Mouse (Mus musculus) heart, adult 18-20 months (tissue): ENCODE results near the gene Gng2. TPM values are rescaled to one million over a fixed set of nuclear protein-coding genes. Genes with fewer than 3 reads are reported as not detected.
A peak's percentile ranks its signal among the peaks of the same experiment; 100 is the strongest.

Source experiments
- DNase-seq, 2 experiments: peaks; one replicate each; pipeline ENCODE4 v3.0.0; 2021 to 2022; ENCODE audit warnings: mixed read lengths in 1 of 2
- total RNA-seq, 2 experiments: library from RNA; stranded (reverse); gene quantifications; 2 replicates each; pipeline ENCODE4 v1.2.3; 2021

The Gng2 gene
- total RNA-seq, 2 experiments from 2014 or later = 11.1 to 12.6 TPM

DNA sequence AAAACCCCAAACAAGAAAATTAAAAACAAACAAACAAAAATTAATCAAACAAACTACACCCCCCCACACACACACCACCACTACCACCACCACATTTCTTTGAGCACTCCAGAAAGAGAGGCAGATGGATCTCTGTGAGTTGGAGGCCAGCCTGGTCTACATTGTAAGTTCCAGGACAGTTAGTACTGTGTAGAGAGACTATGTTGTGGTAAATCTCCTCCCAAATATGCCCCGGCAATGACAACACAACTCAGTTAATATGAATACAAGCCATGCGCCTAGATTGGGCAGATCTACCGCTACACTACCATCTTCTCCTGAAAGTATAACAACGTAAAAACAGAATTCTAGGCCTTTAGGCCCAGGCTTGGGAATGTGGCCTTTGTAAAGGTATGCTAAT, 117.1 kb downstream of the Gng2 start:
- DNase-seq = no peak

DNA sequence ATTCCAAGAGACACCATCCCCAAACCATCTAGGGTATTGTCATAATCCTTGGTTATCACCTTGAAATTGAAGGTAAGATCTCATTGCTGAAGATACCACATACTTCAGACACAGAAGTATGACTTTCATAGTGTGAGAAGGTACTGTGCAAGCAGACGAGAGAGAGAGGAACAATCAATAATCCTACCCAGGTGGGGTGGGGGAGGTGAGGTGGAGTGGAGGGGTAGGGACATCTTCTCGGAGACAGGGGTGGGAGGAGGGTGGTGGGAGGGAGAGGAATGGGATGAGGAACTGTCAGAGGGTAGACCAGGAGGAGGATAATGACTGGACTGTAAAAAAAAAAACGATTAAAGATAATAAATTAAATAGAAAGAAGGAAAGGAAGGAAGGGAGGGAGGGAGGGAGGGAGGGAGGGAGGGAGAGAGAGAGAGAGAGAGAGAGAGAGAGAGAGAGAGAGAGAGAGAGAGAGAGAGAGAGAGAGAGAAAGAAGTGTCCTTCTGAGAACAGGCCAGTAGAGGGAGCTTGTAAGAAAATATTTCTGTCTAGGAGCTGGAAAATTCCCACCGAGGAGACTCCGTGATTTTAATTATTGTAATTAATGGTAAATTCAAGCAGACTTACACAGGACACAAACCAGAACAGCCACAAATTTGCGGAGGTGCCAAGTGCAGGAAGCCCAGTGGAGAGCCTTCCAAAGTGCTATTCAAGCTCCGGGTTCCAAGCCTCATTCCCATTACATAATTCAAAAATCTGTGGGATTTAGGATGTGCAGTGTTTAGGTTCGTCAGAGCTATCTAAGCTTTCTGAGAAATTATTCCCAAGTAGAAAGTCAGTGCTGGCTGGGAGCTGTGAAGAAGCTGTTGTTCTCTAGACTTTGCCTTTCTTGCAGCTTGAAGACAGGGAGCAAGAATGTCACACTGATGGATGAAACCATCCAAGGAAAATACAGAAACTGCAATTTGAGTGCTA, 118.3 kb downstream of the Gng2 start:
- peak in 1 of 2 experiments; percentile 25 for DNase-seq

DNA sequence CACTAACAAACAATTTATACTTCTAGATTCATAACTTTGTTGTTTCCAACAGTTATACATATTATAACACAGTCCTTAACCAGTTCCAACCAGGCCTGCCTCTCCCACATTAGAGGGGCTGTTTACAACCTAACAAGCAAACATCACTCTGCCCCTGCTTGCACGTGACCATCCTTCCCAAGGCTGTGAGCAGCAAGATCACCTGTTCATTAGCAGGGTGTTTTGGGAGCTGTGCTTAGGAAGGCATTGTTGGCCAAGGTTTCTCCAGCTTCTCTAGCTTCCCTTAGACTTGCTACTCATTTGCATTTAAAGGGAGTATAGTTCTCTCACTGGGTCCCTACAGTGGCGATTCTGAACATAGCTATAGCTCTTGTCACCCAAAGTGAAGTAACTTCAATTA, 119.1 kb downstream of the Gng2 start:
- no peak for DNase-seq

DNA sequence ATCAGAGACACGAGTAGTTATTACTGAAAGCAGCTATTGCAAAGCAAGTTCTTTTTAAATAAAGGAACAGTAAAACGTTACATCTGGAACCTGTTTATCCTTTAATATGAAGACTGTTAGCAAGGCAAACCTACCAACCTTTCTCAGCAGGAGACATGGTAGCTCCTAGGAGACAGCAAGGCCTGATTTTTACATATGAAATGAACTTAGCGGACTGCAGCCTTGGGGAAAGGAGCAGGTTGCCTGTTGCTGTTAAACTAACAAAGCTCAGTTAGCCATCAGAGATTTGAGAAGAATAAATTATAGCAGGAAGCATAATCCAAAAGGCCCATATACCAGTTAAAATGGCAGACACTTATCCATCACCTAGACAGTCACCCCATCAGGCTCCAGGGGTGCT, 124.0 kb downstream of the Gng2 start:
- no peak for DNase-seq

DNA sequence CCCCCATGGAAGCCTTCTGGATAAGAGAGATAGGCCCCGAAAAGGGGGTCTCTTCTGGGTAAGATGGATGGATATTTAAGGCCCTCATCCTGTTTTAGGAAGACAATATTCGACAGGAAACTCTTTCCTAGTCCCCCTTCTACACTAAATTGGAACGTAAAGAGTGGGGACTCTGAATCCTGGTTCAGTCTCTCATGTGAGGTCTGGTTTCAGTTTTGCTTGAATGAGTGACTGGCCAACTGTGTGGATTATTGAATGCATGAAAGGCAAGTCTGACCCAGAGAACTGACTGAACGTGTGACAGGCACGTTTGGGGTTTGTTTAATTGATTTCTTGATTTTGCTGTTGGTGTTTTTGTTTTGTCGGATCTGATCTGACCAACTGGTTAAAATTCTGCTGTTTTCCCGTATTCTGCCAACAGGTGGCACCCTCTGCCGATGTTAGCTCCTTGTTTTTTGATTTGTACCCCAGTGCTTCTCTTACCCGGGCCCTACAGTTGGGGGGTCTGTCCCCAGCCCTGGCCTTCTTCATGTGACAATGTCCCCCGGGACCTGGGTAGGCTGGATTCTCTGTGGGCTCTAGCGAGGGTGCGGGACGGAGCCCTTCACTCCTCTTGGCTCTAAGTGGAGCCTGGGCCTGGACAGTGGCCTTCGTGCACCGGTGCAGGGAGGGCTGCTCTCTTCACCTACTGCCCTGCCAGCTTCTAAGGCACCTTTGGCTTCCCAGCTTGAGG, 137.7 kb downstream of the Gng2 start:
- peak; percentile 49 to 85 for DNase-seq

DNA sequence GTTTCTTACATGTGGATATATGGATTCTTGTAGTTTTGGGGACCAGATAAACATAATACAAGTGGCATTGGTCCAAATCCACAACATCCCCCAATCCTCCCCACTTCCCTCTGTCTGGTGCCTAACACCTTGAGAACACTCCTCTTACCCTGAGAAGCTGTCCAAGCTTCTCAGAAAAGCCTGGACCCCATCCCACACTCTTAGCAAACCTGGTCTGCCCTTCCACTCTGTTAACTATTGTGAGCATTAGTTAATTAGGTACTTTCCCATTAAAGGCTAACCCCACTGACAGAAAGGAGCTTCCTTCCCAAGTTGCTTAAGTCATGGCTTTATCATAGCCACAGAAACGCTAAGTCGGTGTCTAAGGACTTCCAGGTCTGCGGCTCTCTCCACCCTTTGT, 141.1 kb downstream of the Gng2 start:
- no peak for DNase-seq

GRCm38 (mm10) chr14:19825481-19825880, 151.9 kb downstream of the Gng2 start:
- DNase-seq = no peak

GRCm38 (mm10) chr14:19823321-19824142, 153.9 kb downstream of the Gng2 start, which contains the start of gene Rtraf:
Rtraf (minus strand) TSS chr14:19823824.
- DNase-seq = peak; percentile 94 to 95

Other genes with a start within 250 kb of the Gng2 start
- 10 to 100 TPM; 17.1 to 18.9 TPM for gene Nid2, start 226.4 kb downstream of the Gng2 start, total RNA-seq
- 10 to 100 TPM; 68.5 to 70.3 TPM for gene Rtraf, start 153.8 kb downstream of the Gng2 start, total RNA-seq
- 1 to 10 TPM; 3.5 to 3.6 TPM for gene Saysd1, start 160.9 kb upstream of the Gng2 start, total RNA-seq
- gene Kcnk5, start 204.2 kb upstream of the Gng2 start, total RNA-seq = under 1 TPM; 0.69 to 0.95 TPM